Mouse (Mus musculus): ENCODE results near the gene Cyp4x1. TPM values are rescaled to one million over a fixed set of nuclear protein-coding genes. Genes with fewer than 3 reads are reported as not detected.
"Not testable (repeated sequence)": the region's sequence is repeated elsewhere in the genome, so short reads cannot be mapped to it uniquely, and the experiment has no call there.

Gene Cyp4x1
- polyA plus RNA-seq (2012; ENCODE audit: insufficient read depth, low replicate concordance), result 0.38 TPM in 1 of 2 replicates, not detected in the other

GRCm38 (mm10) chr4:115133621-115134295 lies at the start of gene Cyp4x1:
Gene Cyp4x1, minus strand, starts transcription at chr4:115134281.
- Histone ChIP-seq H3K9me3 (no peaks in the 10 kb centered on the region), H3K4me3 (replicated peaks) (peak within 1 kb of the TSS; percentile 92), H3K36me3 (replicated peaks; ENCODE audit: low read length) (no peaks in the 10 kb centered on the region), H3K4me1 (peaks cover 78% of the 10 kb centered on the region), H3K27me3 (replicated peaks) (no peaks in the 10 kb centered on the region)
- TF ChIP-seq GATA1 (IDR thresholded peaks at IDR 0.05; ENCODE audit: borderline replicate concordance, low read length) (no peak), FLI1 (IDR thresholded peaks at IDR 0.05; ENCODE audit: low read length) (no peak)

- not testable (repeated sequence) for H3K4me3 ChIP-seq (replicated peaks); H3K4me1 ChIP-seq; H3K9me3 ChIP-seq; H3K27me3 ChIP-seq (replicated peaks); H3K36me3 ChIP-seq (replicated peaks; ENCODE audit: low read length)
Observed at GRCm38 (mm10) chr4:115176201-115176600, 42.1 kb upstream of the Cyp4x1 start.

DNA sequence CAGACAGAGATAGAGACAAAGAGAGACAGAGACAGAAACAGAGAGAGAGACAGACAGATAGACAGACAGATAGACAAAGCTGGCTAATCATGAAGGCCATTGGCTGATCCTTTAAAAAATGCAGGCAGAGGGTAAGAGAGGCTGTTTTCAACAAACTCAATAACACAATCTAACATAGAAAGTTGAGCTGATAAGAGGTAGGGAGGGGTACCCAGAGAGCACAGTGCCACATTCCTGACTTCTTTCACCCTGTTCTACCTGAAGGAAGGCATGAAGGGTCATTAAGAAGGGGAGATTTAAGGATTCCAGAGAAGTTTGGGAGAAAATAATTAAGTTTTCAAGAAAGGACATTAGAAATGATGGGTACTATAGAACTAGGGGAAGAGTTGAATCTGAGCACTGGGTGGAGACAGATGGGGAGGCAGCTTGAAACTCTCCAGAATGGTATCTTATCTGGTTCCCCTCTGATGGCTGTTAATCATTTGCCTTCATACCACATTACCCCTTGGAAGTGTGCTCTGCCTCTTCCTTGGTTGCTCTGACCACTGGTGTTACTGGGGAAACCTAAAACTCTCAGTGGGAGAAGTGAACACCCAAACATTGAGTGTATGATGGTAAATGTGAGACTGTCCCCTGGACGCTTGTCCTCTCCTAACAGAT lies 40.7 kb upstream of the Cyp4x1 start:
- peaks cover 3% of the 10 kb centered on the region for H3K27me3 ChIP-seq (replicated peaks)
- TF ChIP-seq GATA1 (IDR thresholded peaks at IDR 0.05; ENCODE audit: borderline replicate concordance, low read length) (no peak), FLI1 (IDR thresholded peaks at IDR 0.05; ENCODE audit: low read length) (no peak)

GRCm38 (mm10) chr4:115158963-115159362 lies 24.9 kb upstream of the Cyp4x1 start:
- H3K4me1 ChIP-seq; H3K4me3 ChIP-seq (replicated peaks); H3K27me3 ChIP-seq (replicated peaks); H3K9me3 ChIP-seq; H3K36me3 ChIP-seq (replicated peaks; ENCODE audit: low read length): not testable (repeated sequence)

More for the DNA sequence above, 40.7 kb upstream of the Cyp4x1 start:
- H3K36me3 ChIP-seq (replicated peaks; ENCODE audit: low read length), result no peaks in the 10 kb centered on the region
- H3K9me3 ChIP-seq, result 0 out of 2 replicates have a peak, but pooled peaks cover 2% of the 10 kb centered on the region
- H3K4me1 ChIP-seq, result no peaks in the 10 kb centered on the region
- no peak overlapping the region for H3K4me3 ChIP-seq (replicated peaks)

DNA sequence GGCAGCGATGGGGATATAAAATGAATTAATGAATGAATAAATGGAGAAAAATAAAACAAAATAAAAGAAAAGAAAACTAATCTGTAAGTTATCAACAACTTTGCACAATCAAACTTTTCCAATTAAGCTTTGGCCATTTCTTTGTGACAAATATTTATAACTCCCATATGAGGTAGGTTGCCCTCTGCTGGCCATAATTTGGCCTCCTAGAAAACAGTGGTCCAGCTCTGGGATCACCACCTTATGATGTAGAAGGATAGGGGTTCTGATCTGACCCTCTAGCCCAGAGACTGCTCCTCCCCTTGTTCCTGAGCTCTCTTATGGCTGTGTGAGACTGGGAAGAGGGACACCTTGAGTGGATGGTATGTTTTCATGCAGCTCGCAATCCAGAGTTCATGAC lies 20.6 kb upstream of the Cyp4x1 start:
- no peaks in the 10 kb centered on the region for H3K36me3 ChIP-seq (replicated peaks; ENCODE audit: low read length)
- peaks cover 29% of the 10 kb centered on the region for H3K4me1 ChIP-seq
- H3K4me3 ChIP-seq (replicated peaks), result no peak overlapping the region
- no peaks in the 10 kb centered on the region for H3K9me3 ChIP-seq
- no peaks in the 10 kb centered on the region for H3K27me3 ChIP-seq (replicated peaks)
- TF ChIP-seq FLI1 (IDR thresholded peaks at IDR 0.05; ENCODE audit: low read length) (no peak), GATA1 (IDR thresholded peaks at IDR 0.05; ENCODE audit: borderline replicate concordance, low read length) (no peak)

- Histone ChIP-seq H3K9me3 (no peaks in the 10 kb centered on the region), H3K36me3 (replicated peaks; ENCODE audit: low read length) (no peaks in the 10 kb centered on the region), H3K4me1 (peaks cover 83% of the 10 kb centered on the region), H3K4me3 (replicated peaks) (peak overlapping the region; percentile 92), H3K27me3 (replicated peaks) (no peaks in the 10 kb centered on the region)
- TF ChIP-seq FLI1 (IDR thresholded peaks at IDR 0.05; ENCODE audit: low read length) (no peak), GATA1 (IDR thresholded peaks at IDR 0.05; ENCODE audit: borderline replicate concordance, low read length) (no peak)
Observed at GRCm38 (mm10) chr4:115134296-115134630, 182 bp upstream of the Cyp4x1 start.

- Histone ChIP-seq H3K9me3 (no peaks in the 10 kb centered on the region), H3K4me1 (peaks cover 78% of the 10 kb centered on the region), H3K4me3 (replicated peaks) (peak overlapping the region; percentile 92), H3K36me3 (replicated peaks; ENCODE audit: low read length) (peaks cover 3% of the 10 kb centered on the region), H3K27me3 (replicated peaks) (no peaks in the 10 kb centered on the region)
- TF ChIP-seq FLI1 (IDR thresholded peaks at IDR 0.05; ENCODE audit: low read length) (no peak), GATA1 (IDR thresholded peaks at IDR 0.05; ENCODE audit: borderline replicate concordance, low read length) (no peak)
Observed at GRCm38 (mm10) chr4:115133085-115133484, 996 bp downstream of the Cyp4x1 start.

GRCm38 (mm10) chr4:115124713-115125112 lies 9.4 kb downstream of the Cyp4x1 start:
- peaks cover 8% of the 10 kb centered on the region for H3K36me3 ChIP-seq (replicated peaks; ENCODE audit: low read length)
- H3K27me3 ChIP-seq (replicated peaks), result no peaks in the 10 kb centered on the region
- H3K9me3 ChIP-seq, result no peaks in the 10 kb centered on the region
- no peak overlapping the region for H3K4me3 ChIP-seq (replicated peaks)
- no peak for TF ChIP-seq FLI1 (IDR thresholded peaks at IDR 0.05; ENCODE audit: low read length)
- TF ChIP-seq GATA1 (IDR thresholded peaks at IDR 0.05; ENCODE audit: borderline replicate concordance, low read length), result no peak
- H3K4me1 ChIP-seq, result peaks cover 77% of the 10 kb centered on the region

DNA sequence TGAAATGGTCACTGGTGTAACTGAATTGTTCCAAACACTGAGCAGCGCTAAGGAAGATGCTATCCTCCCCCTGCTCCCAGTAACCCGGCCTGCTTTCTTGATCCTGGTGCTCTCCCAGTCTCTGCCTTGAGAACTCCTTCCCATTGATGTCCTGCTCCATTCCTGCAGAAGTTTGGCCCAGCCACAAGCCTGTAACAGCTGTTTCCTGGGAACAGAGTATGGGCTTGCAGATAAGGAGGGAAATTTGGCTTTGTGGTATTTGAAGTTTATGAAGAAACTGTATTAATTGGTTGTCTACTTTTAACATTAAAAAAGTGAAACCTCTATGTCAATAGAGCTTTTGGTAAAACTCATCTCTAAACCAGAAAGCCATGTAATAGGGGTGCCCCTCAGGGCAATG lies 10.6 kb downstream of the Cyp4x1 start:
- Histone ChIP-seq H3K9me3 (no peaks in the 10 kb centered on the region), H3K36me3 (replicated peaks; ENCODE audit: low read length) (peaks cover 11% of the 10 kb centered on the region), H3K4me3 (replicated peaks) (peak overlapping the region; percentile 76), H3K27me3 (replicated peaks) (peaks cover 2% of the 10 kb centered on the region), H3K4me1 (peaks cover 75% of the 10 kb centered on the region)
- TF ChIP-seq FLI1 (IDR thresholded peaks at IDR 0.05; ENCODE audit: low read length), result no peak
- peak; percentile 61; the same call in 1 of the 3 replicates for TF ChIP-seq GATA1 (IDR thresholded peaks at IDR 0.05; ENCODE audit: borderline replicate concordance, low read length)

GRCm38 (mm10) chr4:115121608-115122007 lies 12.5 kb downstream of the Cyp4x1 start:
- peaks cover 8% of the 10 kb centered on the region for H3K36me3 ChIP-seq (replicated peaks; ENCODE audit: low read length)
- peaks cover 59% of the 10 kb centered on the region for H3K4me1 ChIP-seq
- no peak overlapping the region for H3K4me3 ChIP-seq (replicated peaks)
- H3K27me3 ChIP-seq (replicated peaks), result peaks cover 2% of the 10 kb centered on the region
- TF ChIP-seq GATA1 (IDR thresholded peaks at IDR 0.05; ENCODE audit: borderline replicate concordance, low read length) (no peak), FLI1 (IDR thresholded peaks at IDR 0.05; ENCODE audit: low read length) (no peak)
- H3K9me3 ChIP-seq, result no peaks in the 10 kb centered on the region
